ENCODE assay signal across 7 mouse cellular contexts in genomic region chr9:105520776-105521552, GRCm38 (mm10). TPM values are rescaled to one million over a fixed set of nuclear protein-coding genes. Genes with fewer than 3 reads are reported as not detected.
A peak's percentile ranks its signal among the peaks of the same experiment; 100 is the strongest.
DNase-seq lines count a peak whose midpoint lies in the region; ATAC-seq lines count a peak whose summit lies in the region.

No protein-coding gene starts in this region.

- DNase-seq in urinary bladder, adult 2 months (ENCODE audit: low spot score), result peak; percentile 26
- DNase-seq in urinary bladder, postnatal 10 days (ENCODE audit: low spot score), result no peak
- peak; percentile 70 to 83 for DNase-seq in heart, adult 18-20 months
- peak; percentile 14 for DNase-seq in kidney, postnatal 10 days
- DNase-seq in right cerebral cortex, postnatal 10 days (ENCODE audit: low spot score in 2 of 2), result no peak

- ATAC-seq in megakaryocyte progenitor cell, adult 5-6 weeks (replicated peaks; ENCODE audit: poor library complexity), result peak; percentile 53
- ATAC-seq in monocyte, adult 5-6 weeks (replicated peaks; ENCODE audit: insufficient number of reproducible peaks, low FRiP score, low TSS enrichment, poor library complexity, severe bottlenecking), result no peak

RNA-seq across cellular contexts. Expression of gene Atp2c1, which starts 6.2 kb away (rescaled TPM):
- 81.9 and 83.4 TPM in 2 replicates for polyA plus RNA-seq in urinary bladder, adult 2 months (2012; rRNA removed)
- total RNA-seq in heart, adult 18-20 months (2021), result 10 to 100 TPM; 58.6 to 65.0 TPM
- 19.6 and 28.0 TPM in 2 replicates for total RNA-seq in megakaryocyte progenitor cell, adult 5-6 weeks (2015)
- total RNA-seq in megakaryocyte progenitor cell, adult 5-6 weeks (2017), result 63.9 and 67.1 TPM in 2 replicates
- total RNA-seq in monocyte, adult 5-6 weeks (2017), result 204 to 219 TPM (median 205 TPM) in 3 replicates

Comparison
In these comparisons a context has a peak if more than half of its experiments do, and no peak if none do; other contexts are left out.
1. DNase-seq: peak in urinary bladder, adult 2 months (single experiment), heart, adult 18-20 months (2 of 2) and kidney, postnatal 10 days (single experiment); none in urinary bladder, postnatal 10 days (single experiment) and right cerebral cortex, postnatal 10 days (0 of 2).